Mouse (Mus musculus) testis, adult 2 months (tissue): ENCODE measurements around the gene Prkag2. TPM values are rescaled to one million over a fixed set of nuclear protein-coding genes. Genes with fewer than 3 reads are reported as not detected.

Source experiments
- H3K27ac ChIP-seq: fragments of 200-500 bp; 2 replicates; pipeline ENCODE4 v1.5.1; 2012; ENCODE audit warnings: low read depth, low read length; ENCODE audit not compliant: control insufficient read depth, insufficient read depth
- H3K27me3 ChIP-seq: fragments of 200-500 bp; 2 replicates; pipeline ENCODE4 v1.6.1; 2012; ENCODE audit warnings: mild to moderate bottlenecking, low read length, moderate library complexity; ENCODE audit not compliant: control insufficient read depth, insufficient read depth
- H3K36me3 ChIP-seq: fragments of 200-500 bp; 2 replicates; pipeline ENCODE4 v1.6.1; 2012; ENCODE audit warnings: mild to moderate bottlenecking, low read length; ENCODE audit not compliant: control insufficient read depth, insufficient read depth
- H3K4me1 ChIP-seq: fragments of 200-500 bp; 2 replicates; pipeline ENCODE4 v1.6.1; 2012; ENCODE audit warnings: low read length; ENCODE audit not compliant: control insufficient read depth, insufficient read depth
- H3K4me3 ChIP-seq: fragments of 200-500 bp; 2 replicates; pipeline ENCODE4 v1.5.1; 2012; ENCODE audit warnings: low read depth, mild to moderate bottlenecking, low read length, moderate library complexity, mixed read lengths; ENCODE audit not compliant: control insufficient read depth
- CTCF ChIP-seq: fragments of 200-500 bp; IDR thresholded peaks from 2 replicates; pipeline ENCODE4 v1.5.1; 2012; ENCODE audit warnings: low read depth, mild to moderate bottlenecking, inconsistent platforms, low read length, moderate library complexity; ENCODE audit not compliant: control insufficient read depth, insufficient read depth, insufficient replicate concordance
- POLR2A ChIP-seq: fragments of 200-500 bp; IDR thresholded peaks from 2 replicates; pipeline ENCODE4 v1.6.1; 2012; ENCODE audit warnings: low read depth, mild to moderate bottlenecking, inconsistent platforms, low read length, moderate library complexity; ENCODE audit not compliant: control insufficient read depth
- polyA plus RNA-seq: library from polyadenylated mRNA; depleted of rRNA; stranded (reverse); fragments of >200 nt; gene quantifications from 2 replicates; pipeline ENCODE4 v1.2.3, GENCODE M21; 2012

Prkag2 gene
- polyA plus RNA-seq, 1 experiment: 149 TPM

DNA sequence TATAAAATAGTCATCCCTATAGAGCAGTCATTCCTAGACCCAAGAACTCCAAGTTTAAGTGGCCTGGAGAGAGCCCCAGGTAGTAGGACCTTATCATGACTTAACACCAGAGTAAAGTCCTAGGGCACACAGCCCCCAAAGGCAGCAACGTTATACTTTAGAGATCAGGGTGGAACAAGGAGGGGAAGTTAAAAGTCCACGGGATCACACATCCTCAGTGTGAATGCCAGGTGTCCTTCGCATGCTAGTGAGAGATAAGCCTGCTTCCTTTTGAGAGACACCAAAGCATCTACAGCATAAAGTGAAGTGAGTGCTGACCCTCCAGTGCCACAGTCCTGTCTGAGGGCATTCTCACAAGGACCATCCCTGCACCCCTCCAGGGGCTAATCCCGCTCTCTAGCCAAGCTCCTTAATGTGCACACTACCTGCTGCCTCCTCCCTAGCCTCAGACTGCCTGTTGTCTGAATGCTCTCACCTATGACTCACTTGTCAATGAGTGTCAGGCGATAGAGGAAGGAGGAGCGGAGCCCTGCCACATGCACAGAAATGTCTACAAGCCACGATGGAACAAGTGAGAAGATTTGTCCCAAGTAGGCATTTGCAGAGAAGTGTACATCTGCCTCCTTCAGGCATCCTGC, 132.4 kb downstream of the Prkag2 start:
- Histone ChIP-seq H3K36me3 (no peaks in the 10 kb centered on the region), H3K27ac (no peak overlapping the region), H3K4me1 (no peaks in the 10 kb centered on the region; the same call in 1 of the 2 replicates), H3K27me3 (no peaks in the 10 kb centered on the region), H3K4me3 (no peak overlapping the region)
- TF ChIP-seq POLR2A: no peak
- TF ChIP-seq CTCF: no peak

DNA sequence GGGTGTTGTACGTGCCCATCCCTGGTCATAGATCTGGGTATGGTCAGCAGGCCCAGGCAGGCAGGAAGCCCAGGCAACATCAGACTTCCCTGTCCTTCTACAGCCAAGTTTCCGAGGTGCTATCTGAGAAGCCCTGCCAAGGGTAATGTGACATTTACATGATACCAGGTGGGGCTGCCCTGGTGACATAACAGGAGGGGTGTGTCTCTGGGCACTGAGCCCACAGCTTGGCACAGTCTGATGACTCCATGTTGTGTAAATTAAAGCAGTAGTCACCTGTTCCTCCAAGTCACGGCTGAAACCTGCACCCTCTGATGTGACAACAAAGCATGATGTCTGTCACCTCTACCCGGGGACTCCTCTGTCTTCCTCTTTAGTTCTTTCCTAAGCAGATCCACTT, 136.7 kb downstream of the Prkag2 start:
- H3K4me3 ChIP-seq: no peak overlapping the region

DNA sequence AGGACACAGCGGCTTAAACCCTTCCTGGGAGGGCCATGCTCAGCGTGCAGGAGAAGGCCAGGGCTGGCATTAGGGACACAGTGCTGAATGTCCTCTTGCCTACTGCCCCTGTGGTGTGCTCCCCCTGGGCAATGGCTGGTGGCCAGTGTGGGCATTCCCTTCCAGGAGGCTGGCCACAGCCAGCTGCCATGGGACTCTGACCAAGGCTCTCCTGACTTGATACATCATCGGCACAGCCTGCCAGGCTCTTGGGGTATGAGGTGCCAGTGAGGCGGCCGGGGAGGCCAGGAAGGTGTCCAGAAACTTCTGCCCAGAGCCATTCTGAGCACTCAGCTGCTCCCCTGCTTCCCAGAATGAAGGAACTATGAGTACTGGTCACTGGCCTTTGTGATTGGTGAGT, 139.7 kb downstream of the Prkag2 start:
- Histone ChIP-seq H3K4me3 (no peak overlapping the region), H3K27me3 (no peaks in the 10 kb centered on the region), H3K36me3 (no peaks in the 10 kb centered on the region), H3K4me1 (no peaks in the 10 kb centered on the region), H3K27ac (no peak overlapping the region)
- TF ChIP-seq CTCF: no peak
- no peak for TF ChIP-seq POLR2A

More for the DNA sequence above, 136.7 kb downstream of the Prkag2 start:
- no peak for TF ChIP-seq CTCF
- TF ChIP-seq POLR2A: no peak
- Histone ChIP-seq H3K4me1 (no peaks in the 10 kb centered on the region), H3K36me3 (no peaks in the 10 kb centered on the region), H3K27me3 (no peaks in the 10 kb centered on the region), H3K27ac (no peak overlapping the region)

DNA sequence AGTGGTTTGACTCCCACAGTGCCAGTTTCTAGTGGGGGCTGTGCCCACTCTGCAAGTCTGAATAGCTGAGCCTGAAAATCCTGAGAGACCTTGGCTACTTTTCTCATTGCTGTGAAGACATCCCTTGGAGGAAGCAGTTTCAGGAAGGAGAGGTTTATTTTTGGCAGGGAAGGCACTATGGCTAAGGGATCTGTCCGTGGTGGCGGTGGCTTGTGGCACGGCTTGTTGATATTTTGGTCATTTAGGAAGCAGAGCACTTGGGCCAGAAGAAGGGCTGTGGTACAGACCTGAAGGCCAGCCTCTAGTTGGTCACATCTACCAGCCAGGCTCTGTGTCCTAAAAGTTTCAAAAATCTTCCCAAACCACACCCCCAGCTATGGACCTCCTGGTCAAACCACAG, 140.7 kb downstream of the Prkag2 start:
- Histone ChIP-seq H3K27me3 (no peaks in the 10 kb centered on the region), H3K4me1 (no peaks in the 10 kb centered on the region), H3K4me3 (no peak overlapping the region), H3K36me3 (no peaks in the 10 kb centered on the region), H3K27ac (no peak overlapping the region)
- TF ChIP-seq POLR2A (no peak), CTCF (no peak)

DNA sequence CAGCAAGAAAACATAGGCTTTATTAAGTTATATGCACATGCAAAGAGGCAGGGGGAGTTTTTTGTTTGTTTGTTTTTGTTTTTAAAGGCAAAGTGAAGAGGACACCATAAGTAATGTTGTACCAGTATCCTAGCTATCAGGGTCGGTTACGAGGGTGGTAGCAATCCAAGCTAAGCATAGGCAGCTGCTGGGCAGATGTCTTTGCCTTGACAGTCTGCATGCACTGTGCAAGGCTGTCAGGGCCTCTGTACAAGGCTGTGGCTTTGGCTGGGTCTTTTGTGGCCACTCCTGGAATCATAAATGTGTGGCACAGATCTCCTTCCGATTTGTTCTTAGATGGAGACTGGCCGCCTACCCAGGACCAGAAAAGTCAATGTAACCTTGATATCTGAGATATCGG, 141.8 kb downstream of the Prkag2 start:
- no peak for TF ChIP-seq CTCF
- no peak for TF ChIP-seq POLR2A
- Histone ChIP-seq H3K4me1 (no peaks in the 10 kb centered on the region), H3K27me3 (no peaks in the 10 kb centered on the region), H3K27ac (no peak overlapping the region), H3K36me3 (no peaks in the 10 kb centered on the region), H3K4me3 (no peak overlapping the region)

DNA sequence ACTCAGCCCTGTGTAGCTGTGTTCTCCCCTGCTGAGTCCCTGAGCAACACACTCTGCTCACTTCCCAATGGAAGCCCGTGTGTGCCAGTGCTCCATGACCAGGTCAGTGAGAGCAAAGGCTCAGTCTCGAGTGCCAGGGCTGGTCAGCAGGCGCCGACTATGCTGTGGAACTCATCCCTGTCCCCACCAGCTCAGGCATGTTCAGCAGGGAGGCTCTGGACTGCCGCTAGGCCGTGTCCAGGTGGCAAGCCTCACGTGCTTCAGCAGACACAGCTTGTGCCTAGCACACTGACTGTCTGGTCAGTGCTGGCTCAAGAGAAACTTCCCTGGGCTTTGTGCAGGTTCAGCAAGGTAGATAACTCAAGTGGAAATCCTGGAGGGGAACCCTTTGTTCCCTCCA, 143.6 kb downstream of the Prkag2 start:
- H3K4me3 ChIP-seq: no peak overlapping the region
- H3K4me1 ChIP-seq: no peaks in the 10 kb centered on the region
- no peaks in the 10 kb centered on the region for H3K36me3 ChIP-seq
- H3K27ac ChIP-seq: no peak overlapping the region
- no peaks in the 10 kb centered on the region for H3K27me3 ChIP-seq
- no peak for TF ChIP-seq POLR2A
- TF ChIP-seq CTCF: no peak

DNA sequence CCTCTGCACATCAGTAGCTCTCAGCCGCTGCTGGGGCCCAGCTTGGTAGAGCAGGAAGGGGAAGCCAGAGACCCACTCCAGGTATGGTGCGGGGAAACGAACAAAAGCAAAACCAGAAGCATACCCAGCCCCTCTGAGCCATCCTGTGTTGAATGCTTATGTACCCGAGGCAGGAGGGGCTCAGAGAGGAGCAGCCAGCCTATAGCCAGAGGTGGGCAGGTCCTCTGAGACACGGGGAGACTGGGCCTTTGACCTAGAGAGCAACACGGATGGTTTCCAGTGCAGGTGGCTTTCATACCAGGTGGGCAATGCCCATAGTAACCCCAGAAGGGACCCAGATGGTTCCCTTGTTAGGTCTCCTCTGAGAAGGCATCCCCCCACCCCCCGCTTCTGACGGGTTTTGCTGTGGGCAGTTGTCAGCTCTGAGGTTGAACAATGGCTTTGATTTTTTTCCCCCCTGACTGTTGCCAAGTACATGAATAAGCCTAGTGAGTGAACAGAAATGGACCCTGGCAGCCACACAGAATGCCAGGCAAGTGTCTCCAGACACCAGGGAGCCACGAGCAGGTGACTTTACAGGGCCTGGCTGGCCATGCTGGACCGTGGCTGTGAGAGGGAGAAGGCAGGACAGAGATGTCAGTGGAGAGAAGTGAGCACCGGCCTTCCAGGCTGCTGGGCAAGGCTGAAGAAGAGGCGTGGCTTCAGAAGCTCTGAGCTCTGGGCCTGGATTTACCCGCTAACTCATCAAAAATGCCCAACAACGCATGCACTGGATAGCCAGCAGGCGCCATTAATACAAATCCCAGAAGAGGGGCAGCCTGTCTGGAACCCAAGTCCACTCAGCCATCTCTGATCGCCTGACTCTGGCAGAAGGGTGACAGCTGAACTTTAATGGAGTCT, 147.3 kb downstream of the Prkag2 start:
- H3K27ac ChIP-seq: no peak overlapping the region
- TF ChIP-seq CTCF (no peak), POLR2A (no peak)
- H3K27me3 ChIP-seq: no peaks in the 10 kb centered on the region
- H3K4me3 ChIP-seq: no peak overlapping the region
- H3K36me3 ChIP-seq: no peaks in the 10 kb centered on the region
- no peaks in the 10 kb centered on the region for H3K4me1 ChIP-seq
